Mouse (Mus musculus) B cell, adult (primary cell): ENCODE measurements around the gene Skint1. TPM values are rescaled to one million over a fixed set of nuclear protein-coding genes. Genes with fewer than 3 reads are reported as not detected.

ENCODE experiments used
- total RNA-seq: library from RNA; stranded (reverse); gene quantifications from 4 replicates; pipeline ENCODE4 v1.2.4, GENCODE M21; 2023; ENCODE audit not compliant: inconsistent age

Gene Skint1
- total RNA-seq = not detected in 4 replicates

DNA sequence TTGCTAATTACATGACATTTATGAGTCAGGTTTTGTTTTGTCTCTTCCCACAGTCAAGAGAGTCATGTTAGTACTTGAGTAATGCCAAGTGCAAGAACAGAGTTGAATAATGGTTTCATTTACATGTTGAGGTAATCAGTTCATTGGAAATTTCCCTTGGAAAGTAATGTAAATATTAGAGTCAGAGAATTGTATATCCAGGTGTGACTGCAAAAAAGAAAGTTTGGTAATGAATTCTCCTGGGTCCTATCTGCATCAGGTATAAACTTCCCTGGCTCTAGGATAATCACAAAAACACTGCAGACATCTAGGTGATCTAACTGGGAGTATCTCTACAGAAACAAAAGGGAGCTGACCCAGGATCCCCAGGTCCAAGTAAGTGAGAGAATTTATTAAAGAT is at the start of gene Skint1:
Gene Skint1, plus strand, starts transcription at position 301 of the 400 bp plus-strand sequence.

GRCm38 (mm10) chr4:111972623-111973022 is 33.4 kb upstream of the Skint1 start, which contains the start of gene Skint7:
TSS of gene Skint7 (plus strand) at chr4:111972923.

DNA sequence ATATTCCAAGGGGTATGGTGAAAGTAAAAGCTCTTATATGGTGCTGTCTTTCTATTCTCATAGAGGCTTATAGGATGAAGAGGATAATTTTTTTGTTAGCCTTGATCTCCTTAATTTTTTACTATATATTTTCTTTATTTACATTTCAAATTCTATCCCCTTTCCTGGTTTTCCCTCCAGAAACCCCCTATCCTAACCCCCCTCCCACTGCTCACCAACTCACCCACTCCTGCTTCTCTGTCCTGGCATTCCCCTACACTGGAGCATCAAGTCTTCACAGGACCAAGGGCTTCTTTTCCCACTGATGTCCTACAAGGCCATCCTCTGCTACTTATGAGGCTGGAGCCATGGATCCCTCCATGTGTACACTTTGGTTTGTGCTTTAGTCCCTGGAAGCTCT is 65.6 kb downstream of the Skint1 start, which contains the start of gene Skint4:
Gene Skint4, plus strand, starts transcription at position 301 of the 400 bp plus-strand sequence.

Other genes starting within 250 kb of the Skint1 start
- gene Slc5a9, start 103.4 kb upstream of the Skint1 start, total RNA-seq = not detected in 4 replicates
- gene Skint8, start 86.9 kb upstream of the Skint1 start, total RNA-seq = not detected in 4 replicates
- gene Skint7, start 33.3 kb upstream of the Skint1 start, total RNA-seq = not detected in 4 replicates
- not detected in 4 replicates for gene Skint4, start 65.7 kb downstream of the Skint1 start, total RNA-seq
- gene Skint3, start 226.0 kb downstream of the Skint1 start, total RNA-seq = not detected in 4 replicates